Mouse (Mus musculus) layer of hippocampus, adult 9-10 months (tissue): Measurements from ENCODE around the gene Frmd4a.

ENCODE experiments used
- DNase-seq: peaks from one replicate; pipeline ENCODE4 v3.0.0; 2022; ENCODE audit warnings: low spot score

Gene Frmd4a

DNA sequence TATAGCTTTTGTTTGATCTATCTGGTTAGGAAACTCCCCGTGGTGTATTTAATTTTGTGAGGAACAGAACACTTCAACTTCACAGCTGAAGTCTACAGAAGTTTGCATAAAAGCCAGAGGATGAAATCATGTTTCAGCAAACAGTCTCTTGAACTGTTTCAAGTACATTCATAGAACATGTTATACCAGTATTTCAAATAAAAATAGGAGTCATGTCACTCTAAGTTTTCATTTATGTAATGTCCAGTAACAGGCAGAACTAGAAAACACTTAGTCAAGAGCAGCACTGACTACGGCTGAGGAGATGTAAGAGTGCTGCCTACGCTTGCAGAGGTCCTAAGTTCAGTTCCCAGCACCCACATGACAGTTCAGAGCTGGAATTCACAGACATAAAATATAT, 609.4 kb downstream of the Frmd4a start:
- DNase-seq = no peak

DNA sequence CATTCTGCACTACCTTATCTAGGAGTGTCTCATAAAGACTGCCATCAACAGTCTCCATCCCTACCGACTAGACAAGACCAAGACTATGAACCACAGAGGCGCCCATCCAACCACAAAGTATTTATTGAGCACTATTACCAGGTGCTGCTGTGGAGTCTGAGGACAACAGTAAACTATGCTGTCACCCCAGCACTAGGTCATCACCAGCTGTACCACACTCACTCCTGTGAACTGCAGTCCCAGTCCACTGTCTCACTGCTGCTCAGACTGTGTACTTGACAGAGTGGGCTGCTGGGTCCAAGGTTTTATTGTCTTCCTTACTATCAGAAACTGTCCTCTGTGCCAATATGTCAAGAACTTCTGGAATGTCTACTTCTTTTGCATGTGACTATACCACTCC, 611.4 kb downstream of the Frmd4a start:
- no peak for DNase-seq

GRCm38 (mm10) chr2:4629470-4629869, 612.0 kb downstream of the Frmd4a start:
- no peak for DNase-seq

DNA sequence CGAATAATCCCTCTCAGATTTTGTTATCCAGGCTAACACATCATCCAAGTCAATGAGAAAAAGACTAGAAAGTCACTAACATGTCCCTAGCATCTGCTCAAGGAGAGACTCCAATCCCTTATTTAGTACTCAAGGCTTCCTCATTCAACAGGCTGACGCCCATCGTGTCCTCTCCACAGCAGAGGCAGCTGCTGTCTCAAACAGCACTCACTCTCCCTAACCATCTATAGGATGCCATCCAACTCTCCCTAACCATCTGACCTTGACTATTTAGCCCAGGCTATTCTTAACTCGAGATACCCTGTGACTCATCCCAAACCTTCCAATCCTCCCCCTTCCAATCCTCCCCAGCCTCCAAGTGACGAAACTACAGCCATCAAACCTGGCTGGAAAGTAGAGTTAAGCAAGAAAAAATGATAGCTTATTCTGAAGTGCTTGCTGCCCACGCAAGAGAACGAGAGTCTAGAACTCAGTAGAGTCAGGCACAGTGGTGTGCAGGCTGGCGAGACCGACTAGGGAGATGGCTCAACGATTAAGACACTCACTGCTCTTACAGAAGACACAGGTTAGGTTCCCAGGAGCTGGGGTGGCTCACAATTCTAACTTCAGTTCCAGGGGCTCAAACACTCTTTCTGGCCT, 612.8 kb downstream of the Frmd4a start:
- no peak for DNase-seq

GRCm38 (mm10) chr2:4635804-4636203, 618.3 kb downstream of the Frmd4a start:
- DNase-seq = no peak

DNA sequence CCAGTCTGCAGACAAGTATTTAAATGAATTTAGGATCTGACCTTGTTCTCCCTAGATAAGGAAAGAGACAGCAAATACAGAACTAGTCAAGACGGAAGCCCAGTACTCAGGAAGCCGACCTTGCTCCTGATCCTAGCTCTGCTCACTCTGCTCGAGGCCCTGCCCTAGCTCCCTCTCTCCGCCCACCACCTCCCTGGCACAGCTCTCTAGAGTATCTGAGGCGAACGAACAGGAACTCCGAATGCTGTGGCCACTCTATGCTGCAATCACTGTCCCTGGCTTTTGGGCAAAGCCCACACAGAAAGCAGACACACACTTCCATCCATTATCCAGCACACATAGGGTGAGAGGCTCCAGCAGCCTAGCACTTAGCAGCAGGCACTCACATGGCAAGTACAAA, 619.1 kb downstream of the Frmd4a start:
- DNase-seq = no peak

- DNase-seq = no peak
These were observed 620.7 kb downstream of the Frmd4a start for GRCm38 (mm10) chr2:4638189-4638588.

- DNase-seq = no peak
These were observed 627.5 kb downstream of the Frmd4a start for GRCm38 (mm10) chr2:4645066-4645465.

- DNase-seq = no peak
These were observed 630.6 kb downstream of the Frmd4a start for GRCm38 (mm10) chr2:4648094-4648493.

DNA sequence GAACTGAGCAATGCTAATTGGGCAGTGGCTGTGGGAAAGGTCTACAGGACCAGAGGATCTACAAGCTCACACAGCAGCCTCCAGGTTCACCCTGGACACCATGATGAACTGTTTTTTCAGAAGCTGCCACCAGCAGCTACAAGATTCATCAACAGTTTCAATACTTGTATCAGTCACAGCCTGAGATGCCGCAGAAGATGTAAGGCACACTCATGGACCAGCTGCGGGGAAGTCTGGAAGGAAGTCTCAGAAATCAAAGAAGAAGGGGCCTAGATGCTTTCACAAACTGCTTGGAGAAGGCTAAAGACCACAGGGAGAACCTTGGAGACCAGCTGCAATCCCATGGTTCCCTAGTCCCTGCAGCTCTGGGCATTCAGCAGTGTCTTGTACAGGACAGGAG, 632.1 kb downstream of the Frmd4a start:
- no peak for DNase-seq

GRCm38 (mm10) chr2:4651500-4652285, 634.2 kb downstream of the Frmd4a start, which contains the start of gene Prpf18:
Prpf18 (minus strand) TSS chr2:4652113.
- peak; percentile 72 for DNase-seq

- no peak for DNase-seq
These were observed 643.2 kb downstream of the Frmd4a start for GRCm38 (mm10) chr2:4660677-4661076.
